Mouse (Mus musculus): ENCODE data around the gene Erv3.

DNA sequence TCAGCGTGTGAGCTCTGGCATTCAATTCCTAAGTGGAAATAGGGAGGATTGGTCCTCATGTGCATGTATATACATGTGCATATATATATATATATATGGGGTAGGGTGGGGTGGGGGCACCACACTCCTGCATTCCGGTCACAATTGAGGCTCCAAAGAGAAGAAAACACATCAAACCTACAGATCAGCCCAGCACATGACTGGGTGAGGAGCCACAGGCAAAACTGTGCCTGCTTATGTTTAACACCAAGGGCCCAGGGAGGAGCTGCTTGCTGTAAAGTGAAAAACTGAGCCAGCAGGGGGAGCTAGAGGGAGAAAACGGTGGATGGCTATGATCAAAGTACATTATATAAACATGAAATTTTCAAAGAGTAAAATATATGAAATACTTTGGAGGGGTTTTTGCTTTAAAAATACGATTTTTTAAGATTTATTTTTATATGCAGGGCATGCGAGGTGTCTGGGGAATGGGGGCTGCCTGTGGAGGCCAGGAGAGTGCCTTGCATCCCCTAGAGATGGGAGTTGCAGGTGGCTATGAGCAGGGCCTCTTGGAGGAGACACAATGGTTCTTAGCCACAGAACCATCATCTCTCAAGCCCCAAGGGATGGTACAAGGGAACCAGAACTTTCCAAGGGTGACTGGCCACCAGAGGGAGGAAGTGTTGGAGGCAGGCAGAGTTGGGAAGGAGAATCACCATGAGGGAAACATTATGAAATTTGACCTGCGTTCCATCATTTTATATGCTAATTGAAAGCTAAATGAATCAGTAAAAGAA, 38.4 kb downstream of the Erv3 start:
- no peak for TF ChIP-seq POLR2A (IDR thresholded peaks at IDR 0.05; ENCODE audit: low read depth, low read length)
- TF ChIP-seq TBP (conservative IDR thresholded peaks at IDR 0.05; ENCODE audit: low read depth, low read length) = no peak
- peak; percentile 32; the same call in 1 of the 2 replicates for TF ChIP-seq NELFE (IDR thresholded peaks at IDR 0.05; ENCODE audit: low read depth, low read length)
- TF ChIP-seq ZNF384 (IDR thresholded peaks at IDR 0.05; ENCODE audit: low read depth, low read length) = no peak
- TF ChIP-seq ELF1 (IDR thresholded peaks at IDR 0.05; ENCODE audit: low read depth, low read length) = no peak
- no peak; the same call in 1 of the 2 replicates for TF ChIP-seq USF1 (IDR thresholded peaks at IDR 0.05; ENCODE audit: low read depth, low read length)
- no peak for TF ChIP-seq ZC3H11A (IDR thresholded peaks at IDR 0.05; ENCODE audit: low read depth, low read length)
- no peak for TF ChIP-seq EP300 (IDR thresholded peaks at IDR 0.05; ENCODE audit: low read length)
